Mouse (Mus musculus) 3T3-L1 (cell line): Measurements from ENCODE around the gene Cldn9.

Source experiments
- DNase-seq: peaks from one replicate; pipeline ENCODE4 v3.0.0-alpha.2; 2015; ENCODE audit warnings: low read depth, low spot score

Cldn9 gene

DNA sequence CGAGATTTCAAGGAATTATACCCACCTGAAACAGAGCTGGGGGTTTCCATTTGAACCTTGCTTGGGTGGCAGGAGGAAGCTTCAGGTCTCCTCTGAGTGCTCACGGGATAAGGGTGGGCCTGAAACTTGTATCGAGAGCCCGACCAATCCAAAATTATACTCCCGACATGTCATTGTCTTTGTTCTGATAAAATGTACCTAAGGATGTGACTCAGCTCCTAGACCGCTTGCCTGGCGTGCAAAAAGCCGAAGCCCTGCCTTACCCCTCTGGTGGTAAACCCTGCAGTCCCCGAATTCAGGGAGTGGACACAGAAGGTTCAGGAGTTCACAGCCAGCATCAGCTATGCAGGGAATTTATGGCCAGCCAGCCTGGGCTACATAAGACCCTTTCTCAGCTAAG, 3.5 kb downstream of the Cldn9 start:
- no peak for DNase-seq

DNA sequence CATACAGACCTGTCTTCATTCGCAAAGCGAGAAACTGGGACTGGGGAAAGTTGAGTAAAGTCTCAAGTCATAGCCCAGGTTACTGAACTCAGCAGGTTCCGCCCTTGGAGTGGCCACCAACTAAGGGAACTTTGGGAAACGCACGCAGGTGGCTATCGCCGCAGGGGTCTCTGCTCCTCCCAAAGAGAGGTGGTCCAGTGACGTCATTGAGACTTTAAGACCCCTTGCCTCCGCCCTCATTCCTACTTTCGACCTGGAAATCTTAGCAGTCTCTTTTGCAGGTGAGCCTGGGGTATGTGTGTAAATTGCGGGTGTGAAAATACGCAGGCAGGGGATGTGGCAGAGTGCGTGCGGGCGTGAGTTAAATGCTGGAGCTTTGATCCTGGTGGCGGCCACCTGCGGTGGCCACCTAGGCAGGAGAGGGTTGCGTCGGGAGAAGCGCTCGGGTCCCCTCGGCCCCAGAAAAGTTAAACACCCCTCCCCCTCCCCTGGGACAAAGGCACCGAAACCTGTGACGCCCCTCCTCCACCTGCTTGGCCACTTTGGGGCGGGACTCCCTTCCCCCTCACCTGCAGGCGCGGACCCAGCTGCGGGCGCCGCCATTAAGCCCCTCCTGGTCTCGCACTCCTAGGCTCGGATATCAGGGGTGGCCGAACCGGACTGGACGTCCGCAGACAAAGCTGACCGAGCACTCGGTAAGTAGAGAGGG, 4.5 kb downstream of the Cldn9 start, which contains the start of gene Cldn6:
Cldn6 (plus strand) TSS at position 123 of the 709 bp plus-strand sequence.
- DNase-seq = no peak

DNA sequence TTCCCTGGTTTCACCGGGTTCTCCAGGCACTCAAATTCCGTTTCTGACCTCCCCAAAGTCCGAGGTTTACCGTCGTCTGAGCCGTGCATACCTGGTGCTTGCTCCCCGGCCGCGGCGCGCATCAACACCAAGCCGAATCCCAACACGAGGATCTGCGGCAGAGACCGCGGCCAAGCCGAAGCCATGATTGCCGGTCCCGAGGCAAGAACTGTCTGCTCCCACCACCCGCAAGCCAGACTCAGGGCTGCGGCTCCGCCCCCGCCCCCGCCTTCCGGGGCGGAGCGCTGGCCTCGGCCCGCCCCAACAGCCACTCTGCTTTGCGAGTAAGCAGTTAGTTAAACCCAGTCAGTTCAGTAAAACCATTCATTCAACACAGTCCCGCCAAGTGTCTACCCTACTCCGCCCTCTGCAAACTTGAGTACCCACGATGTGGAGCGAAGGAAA, 6.6 kb downstream of the Cldn9 start, which contains the start of gene Tnfrsf12a:
Tnfrsf12a (minus strand) TSS at position 233 of the 444 bp plus-strand sequence.
- peak; percentile 91 for DNase-seq

DNA sequence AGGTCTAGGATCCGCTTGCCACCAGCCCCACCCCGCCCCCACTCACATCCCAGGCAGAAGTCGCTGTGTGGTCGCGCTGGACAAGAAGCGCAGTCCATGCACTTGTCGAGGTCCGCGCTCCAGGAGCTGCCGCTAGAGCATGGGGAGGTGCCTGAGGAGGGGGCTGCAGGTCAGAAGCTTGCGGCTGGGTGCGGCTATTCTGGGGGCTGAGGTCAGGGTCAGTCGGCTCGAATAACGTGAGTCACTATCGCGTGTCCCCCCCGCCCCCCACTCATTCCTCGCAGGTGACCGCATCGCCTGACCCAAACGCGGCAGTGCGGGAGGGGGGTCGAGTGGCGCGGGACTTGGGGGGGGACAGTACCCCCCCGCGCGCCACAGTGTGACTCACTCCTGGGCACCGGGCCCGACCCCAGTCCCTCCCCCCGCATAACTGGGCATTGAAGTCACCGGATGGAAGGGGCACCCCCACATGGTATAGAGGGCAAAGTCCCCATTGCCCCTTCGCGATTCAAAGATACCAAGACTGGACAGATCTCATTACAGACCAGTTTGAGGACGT, 7.3 kb downstream of the Cldn9 start:
- peak; percentile 77 for DNase-seq

DNA sequence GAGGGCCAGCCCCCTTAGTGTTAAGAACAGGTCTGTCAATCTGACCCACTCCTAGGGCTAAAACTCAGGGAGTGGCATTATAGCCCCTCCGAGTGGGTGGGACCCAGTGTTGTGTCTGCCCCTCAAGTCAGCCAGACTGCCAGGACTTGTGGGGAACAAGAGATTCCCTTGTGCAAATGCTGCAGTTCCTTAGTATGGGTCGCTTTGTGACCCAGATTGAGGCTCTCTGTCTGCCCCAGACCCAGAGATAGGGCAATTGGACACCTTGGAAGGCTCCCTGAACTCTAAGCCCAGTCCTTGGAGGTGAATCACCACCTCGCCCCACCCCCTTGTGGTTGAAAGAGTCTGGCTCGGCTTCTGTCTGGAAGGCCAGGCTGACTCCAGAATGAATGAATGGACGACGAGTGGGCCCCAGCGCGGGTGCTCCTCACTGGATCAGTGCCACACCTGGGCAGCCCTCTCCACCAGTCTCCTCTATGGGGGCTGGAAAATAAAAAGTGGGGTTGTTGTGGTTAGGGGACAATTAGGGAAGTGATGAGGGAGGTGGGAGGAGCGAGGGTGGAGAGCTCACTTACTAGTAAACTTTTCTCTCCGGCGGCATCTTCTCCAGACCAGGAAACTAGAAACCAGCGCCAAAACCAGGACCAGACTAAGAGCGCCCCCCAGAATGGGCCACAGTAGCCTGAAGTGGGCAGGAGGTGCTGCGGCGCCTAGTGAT, 8.1 kb downstream of the Cldn9 start:
- DNase-seq = peak; percentile 99

DNA sequence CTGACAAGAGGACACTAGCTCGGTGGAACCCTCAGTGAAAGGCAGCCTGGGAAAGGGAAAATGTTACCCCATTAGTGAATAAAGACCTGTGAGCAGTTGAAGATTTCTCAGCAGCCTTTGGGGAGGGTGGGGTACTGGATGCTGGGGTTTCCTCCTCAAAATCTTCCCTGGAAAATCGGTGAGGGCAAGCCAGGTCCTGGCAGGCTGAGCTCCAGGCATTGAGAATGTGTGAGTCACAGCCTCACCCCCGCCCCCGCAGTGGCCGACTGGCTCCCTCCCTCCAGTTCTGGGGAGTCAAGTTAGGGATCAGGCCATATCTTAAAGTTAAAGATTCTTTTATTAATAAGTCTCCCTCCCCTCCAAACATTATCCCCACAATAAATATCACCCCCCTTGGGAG, 8.7 kb downstream of the Cldn9 start:
- peak; percentile 94 for DNase-seq

DNA sequence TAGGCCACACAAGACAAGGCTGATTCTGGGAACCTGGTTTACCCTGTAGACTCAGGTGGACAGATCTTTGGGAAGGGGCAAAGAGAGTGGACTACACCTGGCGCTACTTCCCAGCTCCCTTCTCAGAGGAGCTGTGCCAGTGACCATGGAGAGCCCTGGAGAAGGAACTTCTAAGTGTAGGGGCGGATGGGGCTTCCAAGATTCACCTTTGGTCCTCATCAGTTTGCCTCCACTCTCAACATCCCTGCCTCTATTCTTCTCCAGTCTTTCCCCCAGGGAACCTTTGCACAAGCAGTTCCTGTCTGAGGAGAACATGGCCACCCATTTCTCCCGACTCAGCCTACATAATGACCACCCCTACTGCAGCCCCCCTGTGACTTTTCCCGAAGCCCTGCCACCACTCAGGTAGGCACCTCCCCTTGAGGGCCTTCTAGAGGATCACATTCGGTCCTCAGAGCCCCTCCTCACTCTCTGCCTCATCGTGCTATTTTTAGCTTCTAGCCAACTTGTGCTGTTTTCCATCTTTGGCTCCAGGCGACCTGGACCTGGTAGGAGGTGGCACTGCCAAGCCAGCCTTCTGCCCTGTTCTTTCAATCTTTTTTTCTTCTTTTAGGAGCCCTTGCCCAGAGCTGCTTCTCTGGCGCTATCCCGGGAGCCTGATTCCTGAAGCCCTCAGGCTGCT, 9.4 kb downstream of the Cldn9 start:
- DNase-seq = peak; percentile 72

DNA sequence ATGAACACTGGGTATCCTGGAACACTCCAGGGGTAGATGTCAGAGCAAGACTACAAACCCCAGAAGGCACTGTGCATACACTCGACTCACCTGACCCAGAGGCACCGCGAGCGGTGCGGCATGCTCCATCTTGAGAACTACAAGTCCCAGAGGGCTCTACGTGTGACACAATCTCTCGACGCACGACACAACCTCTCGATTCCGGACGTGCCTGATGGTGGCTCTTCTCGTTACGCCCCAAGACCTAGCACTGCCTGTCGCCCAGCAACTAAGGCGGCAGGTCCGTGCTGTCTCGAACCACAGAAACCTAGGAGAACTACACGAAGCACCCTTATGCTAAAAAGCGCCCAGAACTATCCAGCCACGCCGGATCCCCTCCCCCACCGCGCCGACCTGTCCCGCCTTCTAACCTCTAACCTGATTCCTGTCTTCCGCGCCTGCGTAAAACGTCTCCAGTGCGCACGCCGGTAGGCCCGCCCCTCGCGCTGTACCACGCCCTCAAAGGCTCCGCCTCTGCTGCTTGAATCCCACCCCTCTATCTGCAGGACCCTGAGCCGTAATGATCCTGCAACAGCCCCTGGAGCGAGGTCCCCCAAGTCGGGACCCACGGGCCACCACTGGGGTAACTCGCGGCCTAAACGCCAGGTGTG, 10.3 kb downstream of the Cldn9 start, which contains the start of the genes Hcfc1r1 and Thoc6:
Hcfc1r1 (plus strand) TSS at position 173 of the 650 bp plus-strand sequence.
Thoc6 (minus strand) TSS at position 459 of the 650 bp plus-strand sequence.
- DNase-seq = peak; percentile 97

DNA sequence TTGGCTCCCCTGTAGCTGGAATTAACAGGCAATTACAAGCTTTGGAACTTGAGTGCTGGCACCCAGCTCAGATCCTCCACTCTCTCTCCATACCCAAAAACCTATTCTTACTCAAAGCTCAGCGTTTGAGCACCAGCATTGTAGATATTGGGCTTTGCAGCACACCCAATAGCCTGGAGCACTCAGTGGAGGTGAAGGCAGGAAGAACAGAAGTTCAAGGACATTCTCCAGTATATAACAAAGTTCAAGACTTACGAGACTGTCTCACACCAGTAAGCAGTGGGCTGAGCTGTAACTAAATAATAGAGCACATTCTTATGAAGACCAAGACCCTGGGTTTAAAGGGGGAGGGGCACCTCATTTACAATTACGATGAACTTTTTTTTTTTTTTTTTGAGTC, 11.1 kb downstream of the Cldn9 start:
- DNase-seq = no peak

DNA sequence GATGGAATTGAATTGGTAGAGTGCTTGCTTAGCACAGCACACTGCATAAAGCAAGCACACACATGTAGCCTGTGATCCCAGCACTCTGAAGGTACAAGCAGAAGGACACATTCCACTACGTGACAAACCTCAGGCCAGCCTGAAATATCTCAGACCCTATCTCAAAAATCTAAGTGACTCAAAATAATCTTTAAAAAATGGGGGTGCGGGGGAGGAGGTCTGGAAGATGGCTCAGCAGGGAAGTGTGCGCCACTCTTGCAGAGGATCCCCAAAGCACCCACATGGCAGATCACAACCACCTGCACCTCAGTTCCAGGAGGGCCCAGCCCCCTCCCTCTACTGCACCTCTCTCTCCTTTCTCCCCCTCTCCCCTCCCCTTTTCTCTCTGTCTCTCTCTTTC, 12.3 kb downstream of the Cldn9 start:
- no peak for DNase-seq

DNA sequence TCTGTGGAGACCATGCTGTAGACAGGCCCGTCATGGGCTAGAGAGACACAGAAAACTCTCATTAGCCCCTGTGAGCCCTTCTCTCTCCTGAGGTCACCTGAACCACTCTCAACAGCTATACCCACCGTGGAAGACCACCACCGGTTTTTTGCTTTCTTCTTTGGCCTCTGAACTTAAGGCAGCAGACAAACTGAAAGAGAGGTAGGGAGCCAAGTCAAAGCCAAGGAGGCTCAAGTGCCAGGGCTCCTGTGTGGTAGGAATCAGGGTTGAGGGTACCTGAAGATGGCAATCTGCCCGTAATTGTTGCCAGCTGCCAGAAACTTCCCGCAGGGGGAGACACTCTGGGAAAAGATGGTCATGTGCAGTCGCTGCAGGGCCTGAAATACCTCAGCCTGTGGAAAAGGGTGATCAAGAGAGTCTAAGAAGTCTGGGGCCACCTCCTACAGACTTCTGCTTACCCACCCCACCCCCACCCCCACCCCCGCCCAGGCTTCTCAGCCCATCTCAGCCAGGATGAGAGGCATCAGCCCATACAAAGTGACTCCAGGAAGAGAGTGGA, 13.2 kb downstream of the Cldn9 start:
- DNase-seq = no peak

DNA sequence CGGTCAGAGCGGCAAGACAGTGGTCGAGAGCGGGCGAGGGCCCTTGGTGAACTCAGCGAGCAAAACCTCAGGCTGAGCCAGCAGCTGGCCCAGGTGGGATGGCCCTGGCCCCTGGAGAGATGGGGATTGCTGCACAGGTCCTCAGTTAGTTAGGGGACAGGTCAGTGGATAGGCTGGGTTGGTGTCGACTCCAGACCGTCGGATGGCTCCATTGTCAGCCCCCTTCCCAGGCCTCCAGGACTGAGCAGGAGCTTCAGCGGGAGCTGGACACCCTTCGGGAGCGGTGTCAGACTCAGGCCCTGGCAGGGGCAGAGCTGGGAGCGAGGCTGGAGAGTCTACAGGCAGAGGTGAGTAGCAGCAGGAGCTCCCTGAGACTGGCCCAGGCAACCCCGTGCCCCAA, 18.3 kb downstream of the Cldn9 start:
- no peak for DNase-seq

DNA sequence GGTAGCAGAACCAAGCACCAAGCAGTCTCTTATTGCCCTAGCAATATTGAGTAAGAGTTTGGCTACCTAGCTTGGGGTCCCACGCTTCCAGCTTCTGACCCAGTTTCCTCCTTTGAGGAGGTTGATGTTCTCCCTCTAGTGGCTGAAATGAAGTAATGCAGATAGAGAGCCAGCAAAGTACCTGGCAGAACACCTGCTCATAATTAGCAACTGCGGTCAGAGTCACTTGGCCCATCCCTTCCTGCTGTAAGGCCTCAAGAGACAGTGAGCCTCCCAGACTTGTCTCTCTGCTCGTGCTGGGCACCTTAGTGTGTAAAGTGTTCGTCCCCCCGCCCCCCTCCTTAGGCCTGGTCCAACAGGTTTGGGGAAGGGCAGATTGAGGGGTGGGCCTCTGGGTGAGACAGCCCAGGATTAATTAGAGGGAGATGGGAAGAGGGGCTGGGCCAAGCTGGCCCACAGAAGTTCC, 19.2 kb downstream of the Cldn9 start:
- peak; percentile 72 for DNase-seq

DNA sequence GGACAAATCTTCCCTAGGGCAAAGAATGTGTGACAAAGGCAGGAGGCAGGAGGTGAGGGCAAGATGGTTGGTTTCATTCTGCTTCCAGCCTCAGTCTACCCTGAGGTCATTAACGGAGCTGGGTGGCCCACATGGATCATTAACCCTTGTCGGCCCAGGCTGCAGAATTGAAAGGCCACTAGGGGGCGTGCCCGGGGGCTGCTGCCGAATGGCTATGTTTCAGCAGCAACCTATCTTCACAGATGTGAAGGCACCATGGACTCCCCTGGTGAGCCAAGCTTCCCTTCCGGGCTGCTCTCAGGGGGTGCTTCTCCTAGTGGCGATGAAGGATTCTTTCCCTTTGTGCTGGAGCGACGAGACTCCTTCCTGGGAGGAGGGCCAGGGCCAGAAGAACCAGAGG, 22.3 kb downstream of the Cldn9 start:
- DNase-seq = no peak

DNA sequence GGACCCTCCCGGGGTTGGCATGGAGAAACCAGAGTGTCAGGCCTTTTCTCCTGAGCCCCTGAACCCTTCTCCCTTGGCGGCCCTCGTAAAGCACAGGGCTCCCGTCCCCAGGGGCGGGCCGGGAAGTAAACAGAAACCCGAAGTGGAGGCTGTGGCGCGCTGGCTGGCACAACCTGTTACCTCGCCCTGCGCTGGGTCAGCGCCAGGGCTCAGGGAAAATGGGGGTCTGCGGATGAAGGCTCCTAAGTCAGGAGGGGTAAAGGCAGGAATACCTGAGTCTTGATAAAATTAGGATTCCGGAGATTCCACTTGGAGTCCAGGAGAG, 23.0 kb downstream of the Cldn9 start:
- DNase-seq = no peak

DNA sequence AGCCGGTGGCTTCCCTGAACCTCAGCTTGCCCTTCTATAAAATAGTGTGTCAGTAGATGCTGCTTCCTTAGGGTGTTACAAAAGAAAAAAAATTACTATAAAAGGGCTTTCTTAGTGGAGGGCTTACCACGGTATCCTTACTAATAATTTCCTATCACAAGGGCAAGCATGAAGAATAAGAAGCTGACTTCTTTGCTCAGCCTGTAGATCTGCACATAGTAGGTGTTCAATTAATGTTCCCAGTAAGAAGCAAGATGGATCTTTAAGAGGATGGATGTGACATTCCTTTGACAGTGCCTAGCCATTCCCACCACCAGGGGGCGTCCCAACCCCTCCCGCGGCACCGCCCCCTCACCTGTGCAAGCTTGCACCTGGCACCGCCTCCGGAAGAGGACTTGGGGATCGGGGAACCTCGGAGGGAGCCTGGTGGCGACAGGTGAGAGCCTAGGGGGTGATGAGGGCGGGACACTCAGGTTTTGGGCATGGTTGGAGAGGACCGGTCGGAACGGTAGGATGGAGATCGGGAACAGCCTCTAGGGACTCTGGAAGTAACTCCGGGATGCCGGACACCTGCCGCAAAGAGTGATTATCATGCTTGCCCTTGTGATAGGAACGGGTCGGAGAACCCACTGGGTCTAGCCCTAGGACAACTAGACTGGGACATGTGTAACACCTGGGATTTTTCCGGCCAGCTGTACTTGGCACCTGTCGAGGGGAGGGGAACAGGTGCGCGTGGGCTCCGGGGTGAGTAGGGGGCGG, 23.5 kb downstream of the Cldn9 start, which contains the start of gene Bicdl2:
Bicdl2 (plus strand) TSS at position 390 of the 759 bp plus-strand sequence.
- no peak for DNase-seq

DNA sequence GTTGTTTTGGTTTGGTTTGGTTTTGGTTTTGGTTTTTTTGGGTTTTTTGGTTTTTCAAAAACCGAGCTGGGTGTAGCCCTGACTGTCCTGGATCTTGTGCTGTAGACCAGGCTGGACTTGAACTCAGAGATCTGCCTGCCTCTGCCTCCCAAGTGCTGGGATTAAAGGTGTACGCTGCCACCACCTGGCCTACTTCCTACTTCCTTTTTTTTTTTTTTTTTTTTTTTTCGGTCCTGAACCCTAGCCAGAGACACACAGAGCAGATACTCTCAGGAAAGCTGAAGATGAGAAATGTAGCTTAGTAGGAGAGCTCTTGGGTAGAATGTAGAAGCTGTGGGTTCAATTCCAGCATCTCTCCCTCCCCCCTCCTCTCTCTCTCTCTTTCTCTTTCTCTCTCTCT, 25.4 kb downstream of the Cldn9 start:
- no peak for DNase-seq

DNA sequence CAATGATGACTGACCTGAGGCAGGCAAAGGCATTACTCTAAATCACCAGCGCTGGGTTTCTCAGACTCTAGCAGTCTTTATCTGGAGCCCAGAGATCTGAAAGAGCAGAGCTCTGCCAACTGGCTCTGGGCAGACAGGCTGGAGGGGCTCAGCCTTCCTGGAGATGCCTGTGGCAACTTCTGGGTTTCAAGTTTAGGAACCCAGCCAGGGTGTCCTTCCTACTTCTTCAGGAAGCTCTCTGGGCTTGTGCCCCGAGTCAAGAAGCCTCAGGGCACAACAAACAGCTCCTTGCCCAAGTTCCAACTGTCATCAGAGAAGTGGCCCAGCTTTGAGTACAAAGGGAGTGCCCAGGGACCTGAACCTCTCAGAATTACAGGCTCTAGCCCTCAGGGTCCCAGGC, 29.4 kb downstream of the Cldn9 start:
- DNase-seq = no peak

DNA sequence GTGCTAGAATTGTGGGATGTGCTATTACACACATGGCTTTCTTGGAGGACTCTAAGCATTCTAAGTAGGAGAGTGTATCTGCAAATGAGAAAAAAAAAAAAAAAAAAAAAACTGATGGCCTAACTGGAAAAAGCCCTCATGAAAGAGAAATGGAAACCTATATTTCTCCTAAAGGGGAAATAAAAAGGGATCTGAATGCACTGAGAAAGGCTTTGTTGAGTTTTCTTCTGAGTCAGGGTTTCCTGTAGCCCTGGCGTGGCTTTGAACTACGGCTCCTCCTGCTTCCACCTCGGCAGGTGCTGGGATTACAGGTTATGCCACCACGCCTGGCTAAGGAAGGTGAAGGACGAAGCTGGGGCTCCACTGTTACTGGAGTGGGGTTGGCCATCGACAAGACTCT, 29.8 kb downstream of the Cldn9 start:
- no peak for DNase-seq

DNA sequence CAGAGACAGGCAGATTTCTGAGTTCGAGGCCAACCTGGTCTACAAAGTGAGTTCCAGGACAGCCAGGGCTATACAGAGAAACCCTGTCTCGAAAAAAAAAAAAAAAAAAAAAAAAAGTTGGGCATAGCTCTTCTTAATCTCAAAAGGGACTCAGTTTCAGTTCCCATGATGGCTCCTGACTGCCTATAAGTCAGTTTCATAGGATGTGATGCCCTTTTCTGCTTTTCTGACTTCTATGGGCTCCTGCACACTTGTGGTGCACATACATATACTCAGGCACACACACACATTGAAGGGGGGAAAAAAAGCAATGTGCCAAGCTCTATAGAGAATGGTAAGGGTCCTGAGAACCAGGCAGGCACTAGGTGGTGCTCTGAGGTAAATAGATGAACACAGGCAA, 30.5 kb downstream of the Cldn9 start:
- DNase-seq = no peak
